Mouse (Mus musculus): ENCODE measurements around the gene Erf.

Gene Erf

DNA sequence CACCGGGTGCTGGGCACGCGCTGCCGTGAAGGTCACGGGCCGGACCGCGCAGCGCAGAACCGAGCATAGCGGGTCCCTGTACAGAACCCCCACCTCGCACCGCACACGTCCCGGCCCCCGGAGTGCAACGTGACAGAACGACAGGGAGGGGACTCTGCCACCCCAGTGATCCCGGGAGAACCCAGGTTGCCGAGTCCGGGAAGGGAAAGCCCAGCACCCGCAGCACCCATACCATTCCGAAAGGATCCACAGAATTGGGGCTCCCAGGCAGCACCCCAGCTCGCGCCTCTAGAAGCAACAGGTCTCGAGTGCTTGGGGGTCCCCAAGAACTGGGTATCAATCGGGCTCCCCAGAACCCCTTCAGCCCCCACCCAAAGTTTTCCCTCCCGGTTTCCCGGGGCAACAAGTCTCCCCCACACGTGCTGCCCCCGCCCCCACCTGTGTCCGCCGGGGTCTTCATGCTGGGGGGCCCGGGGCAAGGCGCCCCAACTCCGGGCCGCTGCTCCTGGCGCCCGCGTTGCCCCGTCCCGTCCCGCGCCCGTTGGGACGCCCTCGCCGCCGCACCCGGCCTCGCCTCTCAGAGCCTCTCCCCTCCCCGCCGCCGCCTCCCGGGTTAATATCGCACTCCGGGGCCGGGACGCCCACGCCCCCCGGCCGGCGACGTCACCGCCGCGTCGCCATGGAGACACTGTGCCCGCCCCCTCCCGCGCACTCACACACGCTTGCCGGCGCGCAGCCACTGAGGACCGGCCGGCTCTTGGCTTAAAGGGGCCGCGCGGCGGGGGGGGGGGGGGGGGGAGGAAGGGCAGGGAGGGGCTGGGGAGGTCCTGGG lies at the start of gene Erf:
Erf (minus strand) TSS at position 621 of the 832 bp plus-strand sequence.
- peak; percentile 97 for DNase-seq (ENCODE audit: low spot score)

DNA sequence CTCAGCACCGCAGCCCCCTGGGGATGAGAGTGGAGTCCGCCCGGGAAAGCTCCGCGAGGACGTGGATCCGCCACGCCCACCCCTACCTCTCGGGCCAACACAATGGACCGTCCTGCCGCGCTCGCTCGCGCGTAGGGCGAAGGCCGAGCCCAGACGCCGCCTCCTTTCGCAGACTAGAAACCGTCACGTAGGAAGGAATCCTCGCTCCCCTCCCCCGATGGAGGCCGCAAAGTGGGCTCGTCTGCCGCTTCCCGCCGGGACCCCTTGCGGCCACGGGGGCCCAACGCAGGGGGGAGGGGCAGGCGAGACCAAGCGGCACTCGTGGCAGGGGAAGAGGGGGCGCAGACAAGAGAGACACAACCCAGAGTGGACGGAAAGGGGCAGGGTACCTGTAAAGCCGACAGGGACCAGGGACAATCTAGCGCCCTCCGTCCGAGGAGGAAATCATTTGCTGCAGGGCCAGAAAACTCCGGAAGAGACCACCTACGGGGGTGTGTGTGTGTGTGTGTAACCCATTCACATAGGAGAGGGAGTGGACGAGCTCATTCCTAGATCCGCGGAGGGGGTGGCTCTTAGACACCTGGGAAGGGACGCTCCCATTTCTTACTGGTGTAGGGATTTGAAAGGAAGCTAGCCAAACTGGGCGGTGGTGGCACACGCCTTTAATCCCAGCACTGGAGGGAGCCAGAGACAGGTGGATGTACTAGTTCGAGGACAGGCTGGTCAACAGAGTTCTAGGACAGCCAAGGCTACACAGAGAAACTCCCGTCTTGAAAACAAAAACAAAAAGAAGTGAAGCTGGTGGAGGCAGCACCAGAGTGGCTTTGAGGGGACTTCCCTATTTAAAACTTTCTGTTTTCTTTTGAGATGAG lies 47.1 kb upstream of the Erf start, which contains the start of gene Pafah1b3:
Pafah1b3 (minus strand) TSS at position 533 of the 872 bp plus-strand sequence.
- peak; percentile 77 for DNase-seq (ENCODE audit: low spot score)

DNA sequence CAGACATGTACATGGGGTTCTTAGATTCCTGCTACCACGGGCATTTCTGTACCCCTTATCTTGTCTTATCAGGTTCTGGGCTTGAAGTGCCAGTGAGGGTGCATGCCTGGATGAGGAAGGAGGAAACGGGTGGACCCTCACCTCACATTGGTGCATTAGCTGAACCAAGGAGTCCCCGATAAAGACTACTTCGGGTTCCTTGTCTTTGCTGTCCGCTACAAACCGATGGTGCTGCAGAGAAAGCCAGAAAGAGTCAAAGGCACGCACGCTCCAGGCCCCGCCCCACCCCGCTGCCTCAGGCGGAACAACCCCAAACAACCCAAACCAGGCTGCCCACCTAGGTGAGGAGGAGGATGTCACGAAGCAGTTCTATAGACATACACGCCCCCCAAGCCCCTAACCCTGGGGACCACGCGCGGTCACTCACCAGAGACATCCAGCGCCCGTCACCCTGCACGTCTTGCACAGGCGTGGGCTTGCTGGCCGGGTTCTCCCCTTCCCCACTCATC lies 46.4 kb upstream of the Erf start:
- DNase-seq (ENCODE audit: low spot score) = peak; percentile 47

DNA sequence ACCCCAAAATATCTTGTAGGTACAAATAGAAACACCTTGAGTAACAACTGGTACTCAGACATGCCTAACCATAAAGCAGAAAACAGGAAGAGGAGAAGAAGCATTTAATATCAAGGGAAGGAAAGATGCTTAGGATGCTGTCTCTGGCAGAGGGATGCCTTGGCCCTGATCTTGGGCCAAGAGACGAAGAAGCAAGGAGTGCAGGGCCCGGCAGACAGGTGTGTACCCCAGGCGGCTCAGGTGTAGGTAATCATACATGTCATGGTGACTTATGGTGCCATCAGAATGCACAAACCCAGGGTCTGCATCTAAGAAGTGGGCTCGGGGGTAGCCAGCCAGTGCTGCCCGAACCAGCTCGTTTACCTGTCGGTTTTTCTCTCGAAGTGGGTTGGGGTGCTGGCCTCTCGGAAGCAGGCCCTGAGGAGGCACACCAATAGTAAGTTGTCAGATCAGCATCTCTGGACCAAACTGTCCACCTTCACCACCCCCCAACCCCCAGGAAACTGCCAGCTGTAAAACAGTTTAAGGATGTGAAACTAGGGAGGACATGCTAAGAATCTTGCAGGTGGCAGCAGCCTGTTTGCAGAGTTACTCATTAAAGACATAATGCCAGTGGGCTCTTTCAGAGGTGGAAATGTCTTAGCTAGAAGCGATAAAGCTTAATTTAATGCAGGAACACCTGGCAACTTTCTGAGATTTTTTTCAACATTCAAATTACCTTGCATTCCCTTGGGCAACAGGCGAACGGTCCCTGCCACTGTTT lies 44.6 kb upstream of the Erf start:
- no peak for DNase-seq (ENCODE audit: low spot score)

DNA sequence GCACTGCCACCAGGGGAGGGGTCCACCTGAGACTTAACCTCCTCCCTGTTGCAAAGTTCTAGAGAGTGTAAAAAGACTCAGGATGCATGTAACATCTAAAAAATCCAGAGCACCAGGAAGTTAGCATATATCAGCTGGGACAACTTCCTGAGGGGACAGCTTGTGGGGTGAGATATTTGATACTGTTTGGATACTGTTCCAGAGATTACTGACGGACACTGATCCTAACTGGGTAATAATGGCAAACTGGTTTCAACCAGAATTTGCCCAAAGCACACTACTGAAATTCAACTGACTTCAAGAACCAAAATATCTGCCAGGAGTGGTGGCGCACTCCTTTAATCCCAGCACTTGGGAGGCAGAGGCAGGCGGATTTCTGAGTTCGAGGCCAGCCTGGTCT lies 43.9 kb upstream of the Erf start:
- no peak for DNase-seq (ENCODE audit: low spot score)

DNA sequence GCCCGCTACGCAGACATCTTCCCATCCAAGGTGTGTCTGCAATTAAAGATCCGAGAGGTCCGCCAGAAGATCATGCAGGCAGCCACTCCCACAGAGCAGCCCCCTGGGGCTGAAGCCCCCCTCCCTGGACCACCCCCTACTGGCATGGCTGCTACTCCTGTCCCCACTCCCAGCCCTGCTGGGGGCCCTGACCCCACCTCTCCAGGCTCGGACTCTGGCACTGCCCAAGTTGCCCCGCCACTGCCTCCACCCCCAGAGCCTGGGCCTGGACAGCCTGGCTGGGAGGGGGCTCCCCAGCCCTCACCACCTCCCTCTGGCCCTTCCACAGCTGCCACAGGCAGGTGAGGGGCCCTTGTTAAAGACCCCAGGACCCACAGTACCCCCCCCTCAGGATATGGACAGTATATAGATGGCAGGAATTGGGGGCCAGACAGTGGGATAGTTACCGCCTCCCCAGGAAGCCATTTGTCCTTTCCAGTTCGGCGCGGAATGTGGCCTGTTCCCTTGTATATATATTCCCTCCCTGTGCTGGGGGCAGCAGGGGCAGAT lies 42.7 kb upstream of the Erf start:
- no peak for DNase-seq (ENCODE audit: low spot score)

DNA sequence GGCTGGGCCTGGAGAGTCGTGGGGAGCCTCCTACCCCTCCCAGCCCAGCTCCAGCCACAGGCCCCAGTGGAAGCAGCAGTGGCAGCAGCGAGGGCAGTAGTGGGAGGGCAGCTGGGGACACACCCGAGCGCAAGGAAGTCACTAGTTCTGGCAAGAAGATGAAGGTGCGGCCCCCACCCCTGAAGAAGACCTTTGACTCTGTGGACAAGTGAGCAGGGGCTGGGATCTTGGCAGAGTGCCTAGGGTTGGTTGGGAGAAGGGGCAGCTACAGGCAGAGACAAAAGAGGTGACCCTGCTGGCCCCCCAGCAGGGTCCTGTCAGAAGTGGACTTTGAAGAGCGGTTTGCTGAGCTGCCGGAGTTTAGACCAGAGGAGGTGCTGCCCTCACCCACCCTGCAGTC lies 41.5 kb upstream of the Erf start:
- DNase-seq (ENCODE audit: low spot score) = no peak

DNA sequence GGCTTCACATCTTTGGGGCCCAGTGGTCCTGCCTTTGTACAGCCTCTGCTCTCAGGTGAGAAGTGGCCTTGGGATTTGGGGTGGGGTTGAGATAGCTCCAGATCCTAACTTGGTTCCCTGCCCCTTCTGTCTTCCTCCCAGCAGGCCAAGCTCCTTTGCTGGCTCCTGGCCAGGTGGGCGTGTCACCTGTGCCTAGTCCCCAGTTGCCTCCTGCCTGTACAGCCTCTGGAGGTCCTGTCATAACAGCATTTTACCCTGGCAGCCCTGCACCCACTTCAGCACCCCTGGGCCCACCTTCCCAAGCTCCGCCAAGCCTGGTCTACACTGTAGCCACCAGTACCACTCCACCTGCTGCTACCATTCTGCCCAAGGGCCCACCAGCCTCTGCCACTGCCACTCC lies 40.4 kb upstream of the Erf start:
- DNase-seq (ENCODE audit: low spot score) = peak; percentile 58

DNA sequence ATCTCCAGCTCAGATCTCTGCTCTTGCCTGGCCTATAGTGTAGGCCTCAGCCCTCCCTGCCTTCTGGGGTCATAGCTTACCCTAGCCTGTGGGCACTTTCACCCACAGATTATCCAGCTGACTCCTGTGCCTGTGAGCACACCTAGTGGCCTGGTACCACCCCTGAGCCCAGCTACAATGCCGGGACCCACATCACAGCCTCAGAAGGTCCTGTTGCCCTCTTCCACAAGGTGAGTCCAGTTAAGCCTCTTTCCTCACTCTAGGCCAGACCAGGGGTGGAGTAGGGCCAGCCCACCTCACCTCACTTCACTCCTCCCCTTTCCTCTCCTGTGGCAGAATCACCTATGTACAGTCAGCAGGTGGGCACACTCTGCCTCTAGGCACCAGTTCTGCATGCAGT lies 39.9 kb upstream of the Erf start:
- no peak for DNase-seq (ENCODE audit: low spot score)

DNA sequence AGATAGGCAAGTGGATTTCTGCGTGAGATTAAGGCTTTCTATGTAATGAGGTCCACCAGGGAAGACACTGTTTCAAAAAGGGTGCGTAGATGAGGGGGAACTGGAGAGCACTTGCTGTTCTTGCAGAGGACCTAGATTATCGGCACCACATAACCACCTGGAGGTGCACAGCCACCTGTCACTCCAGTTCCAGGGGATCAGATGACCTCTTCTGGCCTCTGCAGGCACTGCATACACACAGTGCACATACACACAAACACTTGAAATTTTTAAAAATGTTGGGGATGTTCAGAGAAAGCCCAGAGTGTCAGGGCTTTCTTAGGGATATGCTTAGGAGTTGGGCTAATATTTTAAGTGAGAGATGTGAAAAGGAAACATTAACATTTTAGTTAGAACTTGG lies 39.4 kb upstream of the Erf start:
- DNase-seq (ENCODE audit: low spot score) = no peak

DNA sequence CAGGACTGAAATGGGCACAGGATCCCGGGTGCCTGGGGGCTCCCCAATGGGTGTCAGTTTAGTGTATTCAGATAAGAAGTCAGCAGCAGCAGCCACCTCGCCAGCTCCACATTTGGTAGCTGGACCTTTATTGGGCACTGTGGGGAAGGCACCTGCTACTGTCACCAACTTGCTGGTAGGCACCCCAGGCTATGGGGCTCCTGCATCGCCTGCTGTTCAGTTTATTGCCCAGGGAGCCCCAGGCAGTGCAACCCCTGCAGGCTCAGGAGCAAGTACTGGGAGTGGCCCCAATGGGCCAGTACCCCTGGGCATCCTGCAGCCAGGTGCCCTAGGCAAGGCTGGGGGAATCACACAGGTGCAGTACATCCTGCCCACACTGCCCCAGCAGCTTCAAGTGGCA lies 38.2 kb upstream of the Erf start:
- no peak for DNase-seq (ENCODE audit: low spot score)

DNA sequence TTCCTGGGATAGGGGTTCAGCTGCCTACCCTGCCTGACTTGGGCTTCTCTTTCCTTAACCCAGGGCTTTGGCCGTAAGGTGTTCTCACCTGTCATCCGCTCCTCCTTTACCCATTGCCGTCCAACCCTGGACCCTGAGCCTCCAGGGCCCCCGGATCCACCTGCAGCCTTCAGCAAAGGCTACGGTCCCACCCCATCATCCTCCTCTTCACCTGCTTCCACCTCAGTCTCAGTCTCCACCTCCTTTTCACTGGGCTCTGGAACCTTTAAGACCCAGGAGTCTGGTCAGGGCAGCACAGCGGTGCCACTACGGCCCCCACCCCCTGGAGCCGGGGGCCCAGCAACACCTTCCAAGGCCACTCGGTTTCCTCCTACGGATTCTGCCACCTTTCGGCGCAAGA lies 37.5 kb upstream of the Erf start:
- peak; percentile 33 for DNase-seq (ENCODE audit: low spot score)

DNA sequence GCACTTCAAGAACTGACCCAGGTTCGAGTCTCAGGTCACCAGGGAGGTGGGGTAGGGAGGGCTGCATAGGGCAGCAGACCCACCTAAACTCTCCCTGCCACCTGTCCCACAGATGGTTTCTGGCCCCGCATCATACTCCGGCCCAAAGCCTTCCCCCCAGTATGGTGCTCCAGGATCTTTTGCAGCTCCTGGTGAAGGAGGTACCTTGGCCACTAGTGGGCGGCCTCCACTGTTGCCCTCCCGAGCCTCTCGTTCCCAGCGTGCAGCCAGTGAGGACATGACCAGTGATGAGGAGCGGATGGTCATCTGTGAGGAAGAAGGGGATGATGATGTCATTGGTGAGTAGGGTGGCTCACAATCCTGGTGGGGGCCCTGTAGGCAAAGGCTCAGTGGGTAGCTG lies 36.4 kb upstream of the Erf start:
- DNase-seq (ENCODE audit: low spot score) = no peak

DNA sequence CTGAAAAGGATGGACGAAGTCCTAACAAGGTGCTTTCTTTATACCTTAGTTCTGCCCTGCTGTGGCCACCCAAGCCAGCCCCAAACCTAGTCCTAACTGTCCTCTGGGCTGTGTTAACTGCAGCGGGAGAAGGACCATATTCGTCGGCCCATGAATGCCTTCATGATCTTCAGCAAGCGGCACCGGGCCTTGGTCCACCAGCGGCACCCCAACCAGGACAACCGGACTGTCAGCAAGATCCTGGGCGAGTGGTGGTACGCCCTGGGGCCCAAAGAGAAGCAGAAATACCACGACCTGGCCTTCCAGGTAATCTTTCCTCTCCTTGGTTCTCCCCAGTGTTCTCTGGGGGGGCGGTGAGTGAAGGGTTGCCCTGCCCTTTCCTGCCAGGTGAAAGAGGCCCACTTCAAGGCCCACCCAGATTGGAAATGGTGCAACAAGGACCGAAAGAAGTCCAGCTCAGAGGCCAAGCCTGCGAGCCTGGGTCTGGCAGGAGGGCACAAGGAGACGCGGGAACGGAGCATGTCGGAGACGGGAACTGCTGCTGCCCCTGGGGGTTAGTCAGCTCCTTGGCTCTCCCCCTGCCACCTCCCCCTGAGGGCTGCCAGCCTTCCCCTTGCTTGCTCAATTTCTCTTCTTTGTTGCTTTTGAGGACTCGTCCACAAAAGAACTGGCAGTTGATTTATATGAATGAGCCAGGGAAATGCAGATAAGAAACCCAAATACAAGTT lies 35.1 kb upstream of the Erf start:
- no peak for DNase-seq (ENCODE audit: low spot score)

DNA sequence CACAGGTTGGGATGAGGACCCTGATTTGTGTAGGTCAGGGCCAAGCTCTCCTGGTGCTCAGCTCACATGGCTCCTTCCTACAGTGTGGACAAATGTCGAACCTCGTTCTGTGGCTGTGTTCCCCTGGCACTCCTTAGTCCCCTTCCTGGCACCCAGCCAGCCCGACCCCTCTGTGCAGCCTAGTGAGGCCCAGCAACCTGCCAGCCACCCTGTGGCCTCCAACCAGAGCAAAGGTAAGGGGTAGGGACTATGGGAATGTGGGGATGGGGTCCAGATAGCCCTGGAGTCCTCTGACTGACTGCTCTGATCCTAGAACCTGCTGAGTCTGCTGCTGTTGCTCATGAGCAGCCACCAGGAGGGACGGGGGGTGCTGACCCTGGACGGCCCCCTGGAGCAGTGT lies 34.2 kb upstream of the Erf start:
- peak; percentile 28 for DNase-seq (ENCODE audit: low spot score)

DNA sequence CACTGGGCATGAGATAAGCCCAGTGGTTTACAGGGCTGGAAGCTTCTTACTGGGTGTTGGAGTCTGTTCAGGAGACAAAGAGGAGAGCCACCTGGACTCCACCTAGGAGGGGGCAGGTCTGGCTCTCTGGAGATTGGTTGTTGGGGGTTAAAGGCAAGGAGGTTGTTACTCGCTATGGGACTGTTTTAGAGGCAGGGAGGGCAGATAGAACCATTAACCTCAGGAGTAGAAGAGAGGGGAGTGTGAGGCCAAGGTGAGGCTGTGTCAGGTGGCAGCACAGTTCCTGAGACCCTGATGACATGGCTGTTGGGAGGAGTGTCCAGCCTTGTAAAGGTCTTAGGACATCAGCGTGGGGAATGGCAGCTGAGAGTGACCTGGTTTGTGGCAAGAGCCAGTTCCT lies 33.6 kb upstream of the Erf start:
- no peak for DNase-seq (ENCODE audit: low spot score)

DNA sequence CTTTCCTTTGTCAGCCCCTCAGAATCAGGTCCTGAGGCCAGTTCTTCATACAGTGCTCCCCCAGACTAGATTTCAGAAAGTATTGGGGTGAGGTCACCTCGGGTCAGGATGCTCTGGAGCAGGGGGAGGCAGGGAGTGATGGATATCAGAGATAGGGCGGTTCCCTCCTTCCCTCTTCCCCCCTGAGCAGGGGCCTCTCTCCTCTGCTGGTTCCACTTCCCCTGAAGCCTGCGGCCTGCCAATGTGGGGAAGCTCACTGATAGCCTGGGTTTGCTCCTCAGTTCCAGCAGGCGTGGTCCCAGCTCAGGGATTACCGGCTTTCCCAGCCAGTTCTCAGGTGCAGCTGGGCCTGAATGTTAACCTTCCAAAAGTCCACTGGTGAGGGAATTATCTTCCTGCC lies 33.1 kb upstream of the Erf start:
- peak; percentile 19 for DNase-seq (ENCODE audit: low spot score)

DNA sequence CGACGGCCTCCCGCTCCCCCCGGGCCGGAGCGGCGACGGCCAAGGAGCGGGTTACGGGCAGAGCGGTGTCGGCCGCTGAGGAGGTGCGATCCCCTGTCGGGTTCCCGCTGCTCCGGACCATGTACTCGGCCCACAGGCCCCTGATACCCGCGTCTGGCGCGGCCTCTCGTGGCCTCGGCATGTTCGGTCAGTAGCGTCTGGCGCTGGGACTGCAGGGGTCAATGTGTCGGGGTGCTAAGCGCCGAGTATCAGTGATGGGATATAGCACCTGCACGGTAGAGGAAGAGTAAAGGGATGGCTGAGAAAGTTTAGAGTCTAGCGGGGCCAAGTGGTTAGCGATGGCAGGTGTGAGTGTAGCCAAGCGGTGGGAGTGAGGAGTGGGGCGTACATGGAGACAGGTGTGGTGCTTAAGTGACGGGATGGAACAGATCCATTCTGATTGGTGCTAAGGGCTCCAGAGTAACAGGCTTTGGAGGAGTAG lies 32.2 kb upstream of the Erf start:
- no peak for DNase-seq (ENCODE audit: low spot score)

DNA sequence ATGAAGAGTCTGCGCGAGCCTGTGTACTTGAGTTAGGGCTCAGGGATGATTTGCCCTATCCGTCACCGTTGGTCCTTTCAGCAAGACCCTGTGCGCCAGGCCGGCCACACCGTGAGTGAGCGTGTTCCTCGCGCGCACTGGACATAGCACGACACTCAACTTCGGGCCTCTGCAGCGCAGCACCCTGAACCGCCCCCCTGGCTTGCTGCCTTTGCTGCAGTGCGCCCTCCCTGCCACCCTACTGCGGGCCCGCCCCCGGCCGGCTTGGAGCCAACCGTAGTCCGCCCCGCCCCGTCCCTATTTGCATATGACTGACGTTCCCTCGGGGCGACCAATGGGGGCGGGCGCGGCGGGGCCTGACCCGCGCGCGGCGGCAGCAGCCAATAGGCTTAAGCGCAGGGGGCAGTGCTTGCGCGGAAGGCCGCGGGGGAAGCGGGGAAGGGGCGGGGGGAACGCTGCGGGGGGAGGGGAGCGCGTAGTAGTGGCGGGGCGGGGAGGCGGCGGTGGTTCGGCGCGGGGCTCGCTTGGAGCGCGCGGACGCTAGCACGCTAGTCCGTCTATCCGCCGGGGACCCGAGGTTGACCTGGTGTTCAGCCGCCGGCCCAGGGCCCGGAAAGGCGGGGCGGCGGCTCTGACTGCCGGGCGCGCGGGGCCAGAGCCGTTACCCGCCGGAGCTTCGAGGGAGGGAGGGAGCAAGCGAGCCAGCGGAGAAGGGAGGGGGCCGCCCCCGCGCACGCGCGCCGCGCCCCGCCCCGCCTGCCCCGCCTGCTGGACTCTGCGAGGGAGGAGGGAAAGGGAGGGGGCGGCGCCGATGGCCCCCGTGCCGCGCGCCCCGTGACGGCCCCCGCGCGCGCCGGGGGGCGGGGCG lies 31.4 kb upstream of the Erf start:
- peak; percentile 99 for DNase-seq (ENCODE audit: low spot score)

DNA sequence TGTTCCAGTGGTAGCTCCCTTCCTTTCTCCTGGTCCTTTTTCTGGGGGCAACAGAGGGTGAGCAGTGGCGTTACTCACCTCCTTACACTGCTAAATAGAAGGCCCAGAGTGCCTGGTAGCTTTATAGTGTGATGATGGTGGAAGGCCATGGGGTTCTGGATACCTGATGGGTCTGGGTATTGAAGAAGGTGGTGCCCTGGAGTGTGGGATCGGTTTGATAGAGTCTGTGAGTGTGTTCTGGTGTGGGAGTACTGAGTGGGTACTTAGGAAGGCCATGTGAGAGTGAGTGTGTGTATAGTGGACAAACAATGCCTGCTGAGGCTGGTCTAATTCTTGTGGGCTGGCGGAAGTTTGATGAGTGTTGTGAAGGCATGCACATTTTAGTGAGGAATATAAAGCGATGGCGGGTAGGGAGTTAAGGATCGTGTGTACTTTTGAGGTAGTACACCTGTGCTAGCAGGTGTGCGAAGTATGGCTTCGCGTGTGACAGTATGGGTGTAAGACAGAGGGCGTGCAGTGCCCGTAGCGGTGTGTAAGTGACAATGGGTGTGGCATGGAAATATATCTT lies 30.7 kb upstream of the Erf start:
- no peak for DNase-seq (ENCODE audit: low spot score)

All from ovary, postnatal 36 days (tissue).